26 mouse cellular contexts compared by ENCODE assay signal in genomic region chr1:55436589-55436988, GRCm38 (mm10). TPM values are rescaled to one million over a fixed set of nuclear protein-coding genes. Genes with fewer than 3 reads are reported as not detected.
DNase-seq lines count a peak whose midpoint lies in the region; ATAC-seq lines count a peak whose summit lies in the region.
"Had no signal": no experiment of that assay in that cellular context is flagged by ENCODE, and none has a peak within 500 bp of the region (broad histone marks: within the 10 kb centered on the region; RNA-seq: fewer than 3 reads in every experiment).

No protein-coding gene starts in this region.

- peaks cover 3% of the 10 kb centered on the region; the same call in 1 of the 2 replicates for H3K4me1 ChIP-seq in stomach, embryonic 15.5 days
- peaks cover 4% of the 10 kb centered on the region; the same call in 1 of the 2 replicates for H3K4me1 ChIP-seq in embryonic facial prominence, embryonic 10.5 days
- no peaks in the 10 kb centered on the region for H3K4me1 ChIP-seq in hindbrain, embryonic 10.5 days (replicated peaks)
- H3K4me1 ChIP-seq: embryonic facial prominence, embryonic 12.5 days; midbrain, embryonic 10.5 days had no signal

- H3K27me3 ChIP-seq in stomach, embryonic 15.5 days (replicated peaks) = no peaks in the 10 kb centered on the region
- H3K27me3 ChIP-seq in embryonic facial prominence, embryonic 10.5 days (replicated peaks; ENCODE audit: low read depth, poor library complexity, severe bottlenecking) = no peaks in the 10 kb centered on the region
- no peaks in the 10 kb centered on the region for H3K27me3 ChIP-seq in hindbrain, embryonic 10.5 days (ENCODE audit: insufficient read depth, poor library complexity, severe bottlenecking)
- H3K27me3 ChIP-seq: embryonic facial prominence, embryonic 12.5 days; heart, embryonic 13.5 days had no signal

- DNase-seq in 416B (ENCODE audit: low read depth) = peak; percentile 10
- peak; percentile 37 for DNase-seq in CD4-positive helper T cell, adult 2 months (ENCODE audit: low read depth, low spot score)
- DNase-seq in embryonic facial prominence, embryonic 10.5 days (ENCODE audit: low spot score) = no peak
- DNase-seq in heart, postnatal 10 days = no peak
- no peak for DNase-seq in hindbrain, embryonic 10.5 days (ENCODE audit: low spot score)
- DNase-seq: adrenal gland, postnatal 36 days; cerebellum, adult 9-11 months; forebrain, postnatal 0 days; gastrocnemius, postnatal 14 days; heart, adult 2 months; heart, postnatal 4 days; kidney, adult 9 months; kidney, postnatal 14 days; layer of hippocampus, postnatal 36 days; liver, postnatal 0 days; thymus, postnatal 14 days had no signal

- H3K27ac ChIP-seq in stomach, embryonic 15.5 days = no peak overlapping the region
- no peak overlapping the region for H3K27ac ChIP-seq in embryonic facial prominence, embryonic 10.5 days (replicated peaks)
- no peak overlapping the region for H3K27ac ChIP-seq in hindbrain, embryonic 10.5 days
- H3K27ac ChIP-seq: embryonic facial prominence, embryonic 12.5 days; heart, adult 2 months; heart, embryonic 13.5 days; hindbrain, postnatal 0 days; macrophage; midbrain, embryonic 10.5 days had no signal

- 35% methylated on average over 5 of the region's 5 CpGs for WGBS in stomach, embryonic 15.5 days
- 85% methylated on average over 5 of the region's 5 CpGs for WGBS in embryonic facial prominence, embryonic 10.5 days
- WGBS in hindbrain, embryonic 10.5 days = 91% methylated on average over 5 of the region's 5 CpGs

- no peaks in the 10 kb centered on the region for H3K36me3 ChIP-seq in stomach, embryonic 15.5 days
- no peaks in the 10 kb centered on the region for H3K36me3 ChIP-seq in embryonic facial prominence, embryonic 10.5 days (replicated peaks)
- no peaks in the 10 kb centered on the region for H3K36me3 ChIP-seq in hindbrain, embryonic 10.5 days
- H3K36me3 ChIP-seq: embryonic facial prominence, embryonic 12.5 days; heart, embryonic 13.5 days; midbrain, embryonic 10.5 days had no signal

- no peaks in the 10 kb centered on the region for H3K9me3 ChIP-seq in stomach, embryonic 15.5 days
- no peaks in the 10 kb centered on the region for H3K9me3 ChIP-seq in embryonic facial prominence, embryonic 10.5 days
- no peaks in the 10 kb centered on the region for H3K9me3 ChIP-seq in hindbrain, embryonic 10.5 days
- H3K9me3 ChIP-seq: embryonic facial prominence, embryonic 12.5 days; heart, embryonic 13.5 days; midbrain, embryonic 10.5 days had no signal

- peak; percentile 36 for ATAC-seq in inflammation-experienced regulatory T-cells, adult 6 months
- no peak for ATAC-seq in stomach, embryonic 15.5 days (ENCODE audit: insufficient read depth, low FRiP score, low read depth)
- ATAC-seq: forebrain, postnatal 0 days; hindbrain, postnatal 0 days; liver, postnatal 0 days; midbrain, embryonic 16.5 days had no signal

- intact Hi-C loops in heart, postnatal 10 days (cut with DNase I) = no loop called here

- no peak overlapping the region for H3K9ac ChIP-seq in stomach, embryonic 15.5 days
- H3K9ac ChIP-seq: embryonic facial prominence, embryonic 12.5 days; forebrain, postnatal 0 days; heart, embryonic 13.5 days; liver, postnatal 0 days had no signal

- no peak overlapping the region for H3K4me3 ChIP-seq in stomach, embryonic 15.5 days (replicated peaks)
- no peak overlapping the region for H3K4me3 ChIP-seq in embryonic facial prominence, embryonic 10.5 days
- no peak overlapping the region for H3K4me3 ChIP-seq in hindbrain, embryonic 10.5 days
- H3K4me3 ChIP-seq: embryonic facial prominence, embryonic 12.5 days; heart, adult 2 months; heart, embryonic 13.5 days; layer of hippocampus, adult 2 months; midbrain, embryonic 10.5 days; myocyte had no signal

- 0 out of 2 replicates have a peak overlapping the region, but pooled peaks have one; percentile 19 for H3K4me2 ChIP-seq in stomach, embryonic 15.5 days
- H3K4me2 ChIP-seq: embryonic facial prominence, embryonic 12.5 days had no signal

RNA-seq across cellular contexts. Expression of gene Plcl1, which starts 30.9 kb away (rescaled TPM):
- 1 to 10 TPM in 2 of 3 experiments, under 1 TPM in 1; 0.49 to 3.0 (median 2.5) TPM for polyA plus RNA-seq in inflammation-experienced regulatory T-cells, adult 6 months (2017; shearing (Covaris generic))
- polyA plus RNA-seq in stomach, embryonic 15.5 days (2015; fragmentation: Nextera tagmentation; extraction: Ambion mirVana) = 2.5 and 2.6 TPM in 2 replicates
- polyA plus RNA-seq in embryonic facial prominence, embryonic 10.5 days (2016; fragmentation: Nextera tagmentation; extraction: Ambion mirVana) = 0.57 and 0.81 TPM in 2 replicates
- 1 to 10 TPM; 5.0 to 6.2 TPM for total RNA-seq in heart, postnatal 10 days (2021)
- 1.3 and 2.0 TPM in 2 replicates for polyA plus RNA-seq in hindbrain, embryonic 10.5 days (2016; fragmentation: Nextera tagmentation; extraction: Ambion mirVana)

Comparison
In these comparisons a context has a peak if more than half of its experiments do, and no peak if none do; other contexts are left out.
1. DNase-seq: peak in 416B (single experiment) and CD4-positive helper T cell, adult 2 months (single experiment); none in embryonic facial prominence, embryonic 10.5 days (single experiment), heart, postnatal 10 days (0 of 2) and hindbrain, embryonic 10.5 days (single experiment).